Mouse (Mus musculus) C2C12 (cell line): ENCODE results near the gene Sf3a2. TPM values are rescaled to one million over a fixed set of nuclear protein-coding genes. Genes with fewer than 3 reads are reported as not detected.
A peak's percentile ranks its signal among the peaks of the same experiment; 100 is the strongest.

ENCODE experiments used
- H3K27me3 ChIP-seq: one replicate; pipeline ENCODE4 v1.6.1; 2011; ENCODE audit not compliant: control insufficient read depth, insufficient read depth, insufficient read length
- H3K36me3 ChIP-seq: one replicate; pipeline ENCODE4 v1.6.1; 2011; ENCODE audit not compliant: control insufficient read depth, insufficient read depth
- H3K4me3 ChIP-seq: one replicate; pipeline ENCODE4 v1.5.1; 2011; ENCODE audit warnings: mild to moderate bottlenecking, control low read depth; ENCODE audit not compliant: poor library complexity, insufficient read depth, severe bottlenecking
- H3K79me2 ChIP-seq: one replicate; pipeline ENCODE4 v1.6.1; 2011; ENCODE audit not compliant: control insufficient read depth, insufficient read depth
- H3K79me3 ChIP-seq: one replicate; pipeline ENCODE4 v1.6.1; 2011; ENCODE audit warnings: low read depth, control low read depth
- H3ac ChIP-seq: one replicate; pipeline ENCODE3; 2011; ENCODE audit warnings: low read depth; ENCODE audit not compliant: control insufficient read depth, insufficient read length
- CEBPB ChIP-seq: IDR thresholded peaks from one replicate; pipeline ENCODE4 v1.6.1; 2011; ENCODE audit warnings: low read depth, mild to moderate bottlenecking, control low read depth, moderate library complexity
- CTCF ChIP-seq: IDR thresholded peaks from one replicate; pipeline ENCODE4 v1.5.1; 2011; ENCODE audit not compliant: control insufficient read depth, insufficient read depth, insufficient read length
- FOSL1 ChIP-seq: IDR thresholded peaks from one replicate; pipeline ENCODE4 v1.8.0; 2011; ENCODE audit warnings: mild to moderate bottlenecking, low read length; ENCODE audit not compliant: poor library complexity, insufficient read depth, severe bottlenecking
- MAX ChIP-seq: IDR thresholded peaks from one replicate; pipeline ENCODE4 v1.6.1; 2011; ENCODE audit warnings: mild to moderate bottlenecking, control low read depth
- MYOD1 ChIP-seq: IDR thresholded peaks from one replicate; pipeline ENCODE4 v1.6.1; 2011; ENCODE audit warnings: low read depth; ENCODE audit not compliant: control insufficient read depth, insufficient read length
- MYOG ChIP-seq: IDR thresholded peaks from one replicate; pipeline ENCODE4 v1.6.1; 2011; ENCODE audit not compliant: control insufficient read depth, insufficient read length; ENCODE audit errors: extremely low read depth
- USF1 ChIP-seq: IDR thresholded peaks from one replicate; pipeline ENCODE4 v1.6.1; 2011; ENCODE audit warnings: low read depth, mild to moderate bottlenecking, control low read depth, moderate library complexity
- polyA plus RNA-seq: library from polyadenylated mRNA; unstranded; fragments of >200 nt; fragmentation: generic; extraction: Trizol; gene quantifications from one replicate; pipeline ENCODE4 v1.2.1, GENCODE M21; 2012; ENCODE audit warnings: missing spikeins

Gene Sf3a2
- polyA plus RNA-seq, 1 experiment = 106 TPM

- no peaks in the 10 kb centered on the region for H3K27me3 ChIP-seq
- no peak for TF ChIP-seq CEBPB
- no peak for TF ChIP-seq MYOG
- TF ChIP-seq MYOD1 = no peak
- H3K79me2 ChIP-seq = peaks cover 9% of the 10 kb centered on the region
- H3ac ChIP-seq = no peak overlapping the region
- H3K79me3 ChIP-seq = no peaks in the 10 kb centered on the region
- H3K36me3 ChIP-seq = peaks cover 82% of the 10 kb centered on the region
- H3K4me3 ChIP-seq = no peak overlapping the region
Measured at GRCm38 (mm10) chr10:80790761-80791404, 7.1 kb upstream of the Sf3a2 start.

GRCm38 (mm10) chr10:80791476-80792174, 6.4 kb upstream of the Sf3a2 start:
- Histone ChIP-seq H3K27me3 (no peaks in the 10 kb centered on the region), H3K79me3 (peaks cover 6% of the 10 kb centered on the region), H3K36me3 (peaks cover 82% of the 10 kb centered on the region), H3K79me2 (peaks cover 16% of the 10 kb centered on the region), H3K4me3 (no peak overlapping the region), H3ac (no peak overlapping the region)
- TF ChIP-seq MYOD1 (no peak), FOSL1 (no peak), CTCF (no peak), USF1 (no peak), MYOG (no peak), CEBPB (no peak), MAX (no peak)

GRCm38 (mm10) chr10:80792175-80793032, 5.6 kb upstream of the Sf3a2 start:
- Histone ChIP-seq H3K36me3 (peaks cover 78% of the 10 kb centered on the region), H3K27me3 (no peaks in the 10 kb centered on the region), H3K79me3 (peaks cover 14% of the 10 kb centered on the region), H3ac (no peak overlapping the region), H3K4me3 (no peak overlapping the region), H3K79me2 (peaks cover 24% of the 10 kb centered on the region)
- no peak for TF ChIP-seq CEBPB
- TF ChIP-seq MYOD1 = no peak
- no peak for TF ChIP-seq FOSL1
- no peak for TF ChIP-seq CTCF
- no peak for TF ChIP-seq MAX

GRCm38 (mm10) chr10:80793033-80793784, 4.8 kb upstream of the Sf3a2 start:
- Histone ChIP-seq H3K4me3 (no peak overlapping the region), H3K79me2 (peaks cover 32% of the 10 kb centered on the region), H3ac (no peak overlapping the region), H3K36me3 (peaks cover 70% of the 10 kb centered on the region), H3K79me3 (peaks cover 17% of the 10 kb centered on the region), H3K27me3 (no peaks in the 10 kb centered on the region)
- TF ChIP-seq CTCF (no peak), MAX (no peak), MYOD1 (no peak), USF1 (no peak)

- H3K79me3 ChIP-seq = peaks cover 20% of the 10 kb centered on the region
- H3K36me3 ChIP-seq = peaks cover 66% of the 10 kb centered on the region
- H3K79me2 ChIP-seq = peaks cover 38% of the 10 kb centered on the region
- no peak overlapping the region for H3K4me3 ChIP-seq
- TF ChIP-seq MYOG = no peak
- peak; percentile 3 for TF ChIP-seq MYOD1
- no peak for TF ChIP-seq CEBPB
- H3K27me3 ChIP-seq = no peaks in the 10 kb centered on the region
- no peak overlapping the region for H3ac ChIP-seq
Measured at GRCm38 (mm10) chr10:80793803-80794202, 4.2 kb upstream of the Sf3a2 start.
